Mouse (Mus musculus) stomach, embryonic 14.5 days (tissue): Measurements from ENCODE around the gene Plod1. TPM values are rescaled to one million over a fixed set of nuclear protein-coding genes. Genes with fewer than 3 reads are reported as not detected.

Source experiments
- ATAC-seq: fragments of 200-750 bp; cut with Nextera tagmentation; 2 replicates; pipeline ENCODE4 v1.8.0; 2017; ENCODE audit warnings: low read depth, moderate TSS enrichment; ENCODE audit not compliant: insufficient number of reproducible peaks, insufficient read depth, low FRiP score
- H3K27ac ChIP-seq: fragments of 300-500 bp; sonication (generic); 2 replicates; pipeline ENCODE4 v1.5.1; 2014; ENCODE audit warnings: mild to moderate bottlenecking, low read length, moderate library complexity, mixed read lengths
- H3K27me3 ChIP-seq: fragments of 300-500 bp; sonication (generic); 2 replicates; pipeline ENCODE4 v1.6.1; 2014; ENCODE audit warnings: low read length, control low read depth, mixed read lengths; ENCODE audit not compliant: control insufficient read depth, insufficient read depth
- H3K36me3 ChIP-seq: fragments of 300-500 bp; sonication (generic); 2 replicates; pipeline ENCODE4 v1.6.1; 2014; ENCODE audit warnings: mild to moderate bottlenecking, control low read depth, low read length, moderate library complexity, mixed read lengths; ENCODE audit not compliant: control insufficient read depth, insufficient read depth
- H3K4me1 ChIP-seq: fragments of 300-500 bp; sonication (generic); 2 replicates; pipeline ENCODE4 v1.6.1; 2014; ENCODE audit warnings: low read length, control low read depth, mixed read lengths; ENCODE audit not compliant: control insufficient read depth, insufficient read depth
- H3K4me2 ChIP-seq: fragments of 300-500 bp; sonication (generic); replicated peaks from 2 replicates; pipeline ENCODE4 v1.6.1; 2014; ENCODE audit warnings: low read depth, low read length, control low read depth
- H3K4me3 ChIP-seq: fragments of 300-500 bp; sonication (generic); 2 replicates; pipeline ENCODE4 v1.5.1; 2014; ENCODE audit warnings: low read depth, low read length, control low read depth
- H3K9ac ChIP-seq: fragments of 300-500 bp; sonication (generic); replicated peaks from 2 replicates; pipeline ENCODE4 v1.6.1; 2014; ENCODE audit warnings: low read depth, mild to moderate bottlenecking, control low read depth, low read length, moderate library complexity, mixed read lengths
- H3K9me3 ChIP-seq: fragments of 300-500 bp; sonication (generic); 2 replicates; pipeline ENCODE4 v1.6.1; 2016; ENCODE audit warnings: low read depth, low read length, control low read depth; ENCODE audit not compliant: control insufficient read depth
- WGBS: fragments of 180-500 bp; shearing (Covaris S2); extraction: QIAGEN DNeasy Blood & Tissue Kit; methylation state at CpG from one replicate; pipeline ENCODE4 v1.1.7; 2014; 5-methylcytosine and 5-hydroxymethylcytosine counted together
- polyA plus RNA-seq: library from polyadenylated mRNA; unstranded; fragments of >200 nt; fragmentation: Nextera tagmentation; extraction: Ambion mirVana; gene quantifications from 2 replicates; pipeline ENCODE4 v1.2.1, GENCODE M21; 2014

The Plod1 gene
- polyA plus RNA-seq, 1 experiment from 2014 or later = 53.0 TPM

- 5% methylated on average over 83 of the region's 88 CpGs for WGBS
- Histone ChIP-seq H3K4me1 (peaks cover 22% of the 10 kb centered on the region), H3K27me3 (no peaks in the 10 kb centered on the region), H3K9ac (peak overlapping the region; percentile 79), H3K27ac (peak overlapping the region; percentile 52; the same call in 1 of the 2 replicates), H3K4me2 (peak overlapping the region; percentile 97), H3K9me3 (no peaks in the 10 kb centered on the region), H3K4me3 (peak overlapping the region; percentile 81), H3K36me3 (peaks cover 27% of the 10 kb centered on the region)
- ATAC-seq = peak; percentile 70
Observed at GRCm38 (mm10) chr4:147941045-147942020, 4.8 kb upstream of the Plod1 start.

GRCm38 (mm10) chr4:147940576-147941044 is 4.0 kb upstream of the Plod1 start, which contains the start of gene 2510039O18Rik:
2510039O18Rik (plus strand) TSS chr4:147940895.
- peaks cover 22% of the 10 kb centered on the region for H3K4me1 ChIP-seq
- ATAC-seq = peak; percentile 67
- peaks cover 19% of the 10 kb centered on the region for H3K36me3 ChIP-seq
- no peaks in the 10 kb centered on the region for H3K27me3 ChIP-seq
- peak within 1 kb of the TSS; percentile 97 for H3K4me2 ChIP-seq
- WGBS = 1% methylated on average over 35 of the region's 35 CpGs
- H3K4me3 ChIP-seq = peak within 1 kb of the TSS; percentile 81
- no peaks in the 10 kb centered on the region for H3K9me3 ChIP-seq
- peak within 1 kb of the TSS; percentile 79 for H3K9ac ChIP-seq
- peak within 1 kb of the TSS; percentile 76 for H3K27ac ChIP-seq

- H3K27ac ChIP-seq = peak overlapping the region; percentile 76
- WGBS = 49% methylated on average over 9 of the region's 9 CpGs
- H3K36me3 ChIP-seq = peaks cover 14% of the 10 kb centered on the region
- peak overlapping the region; percentile 29 for H3K4me2 ChIP-seq
- H3K4me1 ChIP-seq = peaks cover 26% of the 10 kb centered on the region
- H3K4me3 ChIP-seq = no peak overlapping the region
- no peaks in the 10 kb centered on the region for H3K27me3 ChIP-seq
- peak; percentile 1; the same call in 1 of the 2 replicates for ATAC-seq
- H3K9ac ChIP-seq = no peak overlapping the region
- no peaks in the 10 kb centered on the region for H3K9me3 ChIP-seq
Observed at GRCm38 (mm10) chr4:147940111-147940510, 3.5 kb upstream of the Plod1 start.

DNA sequence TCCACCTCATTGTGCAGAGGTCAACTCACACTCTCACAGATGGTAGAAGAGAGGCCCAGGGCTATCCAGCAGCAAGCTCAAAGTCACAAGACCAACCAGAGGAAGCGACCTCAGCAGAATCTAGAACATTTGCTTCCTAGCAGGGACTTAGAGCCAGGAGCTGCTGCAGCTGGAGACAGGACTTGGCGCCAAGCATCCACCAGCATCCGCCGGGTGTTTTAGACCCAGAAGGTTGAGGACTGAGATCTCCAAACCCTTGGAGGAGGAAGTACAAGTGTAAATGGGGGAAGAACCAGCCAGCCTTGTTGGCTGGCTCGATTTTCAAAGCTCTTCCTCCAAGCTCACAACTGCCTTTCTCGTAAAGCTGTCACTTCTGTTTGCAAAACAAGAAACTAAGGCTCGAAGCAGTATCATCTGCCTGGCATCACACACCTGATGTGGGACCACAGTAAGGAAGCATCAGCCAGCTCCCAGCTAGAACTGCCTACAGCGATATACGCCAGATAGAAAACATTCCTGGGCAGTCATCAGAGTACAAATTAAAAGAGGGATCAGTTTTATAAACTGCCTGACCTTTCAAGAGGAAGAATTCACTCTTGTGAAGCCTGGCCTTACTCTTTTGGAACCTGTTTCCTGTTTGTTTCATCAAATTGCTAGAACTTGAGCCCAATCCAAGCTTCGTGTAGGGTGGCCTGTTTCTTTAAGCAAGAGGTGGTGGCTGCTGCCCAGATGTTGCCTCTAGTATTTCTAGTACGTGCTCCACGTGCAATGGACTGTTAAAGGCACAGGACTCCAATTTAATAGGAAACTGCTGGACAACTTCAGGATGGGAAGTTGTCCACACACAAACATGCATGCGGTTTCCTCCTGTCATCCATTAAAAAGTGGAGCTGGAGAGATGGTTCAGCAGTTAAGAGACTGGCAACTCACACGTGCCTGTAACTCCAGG is 1.9 kb upstream of the Plod1 start:
- Histone ChIP-seq H3K27me3 (no peaks in the 10 kb centered on the region), H3K4me1 (peaks cover 26% of the 10 kb centered on the region), H3K36me3 (no peaks in the 10 kb centered on the region), H3K4me3 (no peak overlapping the region), H3K9me3 (no peaks in the 10 kb centered on the region), H3K27ac (peak overlapping the region; percentile 23; the same call in 1 of the 2 replicates), H3K9ac (no peak overlapping the region), H3K4me2 (no peak overlapping the region)
- no peak for ATAC-seq
- 52% methylated on average over 14 of the region's 14 CpGs for WGBS

- peaks cover 22% of the 10 kb centered on the region for H3K4me1 ChIP-seq
- no peak overlapping the region for H3K4me3 ChIP-seq
- WGBS = 63% methylated on average over 5 of the region's 5 CpGs
- H3K36me3 ChIP-seq = no peaks in the 10 kb centered on the region
- no peak overlapping the region for H3K4me2 ChIP-seq
- no peak for ATAC-seq
- no peaks in the 10 kb centered on the region for H3K27me3 ChIP-seq
- H3K27ac ChIP-seq = no peak overlapping the region
- H3K9me3 ChIP-seq = no peaks in the 10 kb centered on the region
- H3K9ac ChIP-seq = no peak overlapping the region
Observed at GRCm38 (mm10) chr4:147937486-147937885, 919 bp upstream of the Plod1 start.

- Histone ChIP-seq H3K4me3 (peak overlapping the region; percentile 65), H3K36me3 (no peaks in the 10 kb centered on the region), H3K27ac (0 out of 2 replicates have a peak overlapping the region, but pooled peaks have one; percentile 87), H3K9me3 (no peaks in the 10 kb centered on the region), H3K27me3 (no peaks in the 10 kb centered on the region), H3K9ac (peak overlapping the region; percentile 68; the same call in 1 of the 2 replicates), H3K4me1 (peaks cover 17% of the 10 kb centered on the region), H3K4me2 (peak overlapping the region; percentile 80)
- 30% methylated on average over 3 of the region's 3 CpGs for WGBS
- ATAC-seq = no peak
Observed at GRCm38 (mm10) chr4:147937021-147937420, 454 bp upstream of the Plod1 start.

- H3K27ac ChIP-seq = peak overlapping the region; percentile 87; the same call in 1 of the 2 replicates
- H3K4me1 ChIP-seq = peaks cover 11% of the 10 kb centered on the region; the same call in 1 of the 2 replicates
- H3K36me3 ChIP-seq = no peaks in the 10 kb centered on the region
- no peak for ATAC-seq
- 16% methylated on average over 9 of the region's 9 CpGs for WGBS
- no peaks in the 10 kb centered on the region for H3K27me3 ChIP-seq
- no peaks in the 10 kb centered on the region for H3K9me3 ChIP-seq
- peak overlapping the region; percentile 68 for H3K9ac ChIP-seq
- peak overlapping the region; percentile 80 for H3K4me2 ChIP-seq
- H3K4me3 ChIP-seq = peak overlapping the region; percentile 65
Observed at GRCm38 (mm10) chr4:147935904-147936303, 663 bp downstream of the Plod1 start.

DNA sequence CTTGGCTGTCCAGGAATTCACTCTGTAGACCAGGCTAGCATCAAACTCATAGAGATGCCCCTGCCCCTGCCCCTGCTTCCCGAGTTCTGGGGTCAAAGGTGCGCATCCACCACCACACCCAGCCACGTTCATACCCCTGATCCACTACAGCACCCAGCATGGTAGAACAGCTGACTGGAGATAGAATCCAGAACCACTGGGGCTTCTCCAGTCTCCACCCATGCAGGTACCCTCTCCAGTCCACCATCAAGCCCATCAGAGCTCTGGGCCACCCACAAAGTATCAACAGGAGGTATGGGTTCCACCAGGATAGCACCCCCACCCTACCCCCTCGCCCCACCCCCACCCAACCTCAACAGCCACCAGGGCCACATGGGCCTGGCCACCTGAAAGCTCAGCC is 2.0 kb downstream of the Plod1 start:
- 79% methylated on average over 4 of the region's 4 CpGs for WGBS
- H3K9ac ChIP-seq = no peak overlapping the region
- H3K9me3 ChIP-seq = no peaks in the 10 kb centered on the region
- no peaks in the 10 kb centered on the region for H3K27me3 ChIP-seq
- H3K36me3 ChIP-seq = no peaks in the 10 kb centered on the region
- H3K4me3 ChIP-seq = no peak overlapping the region
- no peak for ATAC-seq
- H3K4me2 ChIP-seq = no peak overlapping the region
- peaks cover 11% of the 10 kb centered on the region; the same call in 1 of the 2 replicates for H3K4me1 ChIP-seq
- H3K27ac ChIP-seq = no peak overlapping the region
